Mouse (Mus musculus): ENCODE results near the gene Tex26.

The Tex26 gene

GRCm38 (mm10) chr5:149439531-149440179 lies at the start of gene Tex26:
Gene Tex26, plus strand, starts transcription at chr5:149439660.
- peak; percentile 19 to 30 for DNase-seq (ENCODE audit: low spot score in 2 of 2)

- no peak for DNase-seq (ENCODE audit: low spot score in 2 of 2)
These were observed 47.7 kb upstream of the Tex26 start for GRCm38 (mm10) chr5:149391574-149392375.

GRCm38 (mm10) chr5:149392420-149392988 lies 47.0 kb upstream of the Tex26 start:
- no peak for DNase-seq (ENCODE audit: low spot score in 2 of 2)

- no peak for DNase-seq (ENCODE audit: low spot score in 2 of 2)
These were observed 37.9 kb upstream of the Tex26 start for GRCm38 (mm10) chr5:149401446-149401975.

GRCm38 (mm10) chr5:149402029-149402428 lies 37.4 kb upstream of the Tex26 start:
- no peak for DNase-seq (ENCODE audit: low spot score in 2 of 2)

GRCm38 (mm10) chr5:149403386-149403785 lies 36.1 kb upstream of the Tex26 start:
- peak in 1 of 2 experiments; percentile 60 for DNase-seq (ENCODE audit: low spot score in 2 of 2)

GRCm38 (mm10) chr5:149404710-149405109 lies 34.8 kb upstream of the Tex26 start:
- DNase-seq (ENCODE audit: low spot score in 2 of 2), result no peak

- no peak for DNase-seq (ENCODE audit: low spot score in 2 of 2)
These were observed 32.6 kb upstream of the Tex26 start for GRCm38 (mm10) chr5:149406791-149407276.

- DNase-seq (ENCODE audit: low spot score in 2 of 2), result no peak
These were observed 30.0 kb upstream of the Tex26 start for GRCm38 (mm10) chr5:149409502-149409901.

- peak; percentile 48 to 88 for DNase-seq (ENCODE audit: low spot score in 2 of 2)
These were observed 27.8 kb upstream of the Tex26 start, which contains the start of gene Medag for GRCm38 (mm10) chr5:149411509-149412193. Gene Medag, plus strand, starts transcription at chr5:149411749.

GRCm38 (mm10) chr5:149412194-149412575 lies 27.3 kb upstream of the Tex26 start:
- DNase-seq (ENCODE audit: low spot score in 2 of 2), result no peak

GRCm38 (mm10) chr5:149412671-149413070 lies 26.8 kb upstream of the Tex26 start:
- DNase-seq (ENCODE audit: low spot score in 2 of 2), result no peak

- DNase-seq (ENCODE audit: low spot score in 2 of 2), result peak in 1 of 2 experiments; percentile 50
These were observed 24.9 kb upstream of the Tex26 start for GRCm38 (mm10) chr5:149414369-149415167.

- DNase-seq (ENCODE audit: low spot score in 2 of 2), result no peak
These were observed 22.1 kb upstream of the Tex26 start for GRCm38 (mm10) chr5:149417381-149417780.

- DNase-seq (ENCODE audit: low spot score in 2 of 2), result no peak
These were observed 12.9 kb upstream of the Tex26 start for GRCm38 (mm10) chr5:149426525-149426924.

GRCm38 (mm10) chr5:149427277-149428060 lies 12.0 kb upstream of the Tex26 start:
- no peak for DNase-seq (ENCODE audit: low spot score in 2 of 2)

- no peak for DNase-seq (ENCODE audit: low spot score in 2 of 2)
These were observed 11.1 kb upstream of the Tex26 start for GRCm38 (mm10) chr5:149428347-149428746.

- DNase-seq (ENCODE audit: low spot score in 2 of 2), result peak; percentile 43 to 58
These were observed 10.6 kb upstream of the Tex26 start for GRCm38 (mm10) chr5:149428810-149429255.

GRCm38 (mm10) chr5:149429541-149429940 lies 9.9 kb upstream of the Tex26 start:
- no peak for DNase-seq (ENCODE audit: low spot score in 2 of 2)

GRCm38 (mm10) chr5:149430943-149431342 lies 8.5 kb upstream of the Tex26 start:
- DNase-seq (ENCODE audit: low spot score in 2 of 2), result no peak

Measured in urinary bladder, adult 18-20 months (tissue).